Mouse (Mus musculus) granulocyte monocyte progenitor cell, adult 5-6 weeks (primary cell): ENCODE measurements around the gene Lingo3. TPM values are rescaled to one million over a fixed set of nuclear protein-coding genes. Genes with fewer than 3 reads are reported as not detected.

Experiments used
- ATAC-seq: replicated peaks from 2 replicates; pipeline ENCODE4 v1.8.0; 2016; ENCODE audit warnings: mild to moderate bottlenecking, moderate TSS enrichment, inconsistent platforms; ENCODE audit not compliant: poor library complexity, severe bottlenecking
- total RNA-seq, 2 experiments: library from RNA; stranded (forward) in 1 of 2; stranded (reverse) in 1 of 2; fragments of 200-712, 200-1000 nt in 1 of 2; fragments of >200 nt in 1 of 2; fragmentation: Nextera tagmentation in 1 of 2; gene quantifications; 2 replicates each; pipeline ENCODE4 v1.2.3; 2014 to 2017

Gene Lingo3
- total RNA-seq, 2 experiments from 2014 or later: 0.15 TPM; not detected in 1

DNA sequence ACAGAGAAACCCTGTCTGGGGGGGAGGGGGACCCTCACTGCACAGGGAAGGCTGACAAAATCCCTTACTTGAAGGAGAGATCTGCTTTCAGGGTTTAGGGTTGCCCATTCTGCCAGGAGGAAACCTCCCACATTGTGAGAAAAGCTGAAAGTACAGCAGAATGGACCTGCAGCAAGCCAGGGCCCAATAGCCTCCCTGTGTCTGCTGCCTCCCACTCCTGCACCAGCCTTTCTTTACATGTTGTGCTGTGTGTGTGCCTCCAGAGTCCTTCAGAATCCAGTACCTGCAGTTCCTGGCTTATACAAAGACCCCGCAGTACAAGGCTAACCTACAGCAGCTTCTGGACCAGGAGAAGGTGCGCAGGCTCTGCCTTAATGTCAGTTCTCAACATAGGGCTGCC is 59.5 kb downstream of the Lingo3 start:
- ATAC-seq: no peak

Other genes with a start within 250 kb of the Lingo3 start
- gene Scamp4, start 241.2 kb downstream of the Lingo3 start, total RNA-seq (2014; fragmentation: Nextera tagmentation): 40.5 and 72.3 TPM in 2 replicates
- gene Scamp4, start 241.2 kb downstream of the Lingo3 start, total RNA-seq (2017): 10.7 and 11.4 TPM in 2 replicates
- gene Adat3, start 241.2 kb downstream of the Lingo3 start, total RNA-seq (2014; fragmentation: Nextera tagmentation): 0.79 TPM in 1 of 2 replicates, not detected in the other
- gene Adat3, start 241.2 kb downstream of the Lingo3 start, total RNA-seq (2017): 0.34 and 0.67 TPM in 2 replicates
- 3.1 TPM in 1 of 2 replicates, not detected in the other for gene Gm49322, start 238.0 kb downstream of the Lingo3 start, total RNA-seq (2014; fragmentation: Nextera tagmentation)
- 0.39 TPM in 1 of 2 replicates, not detected in the other for gene Gm49322, start 238.0 kb downstream of the Lingo3 start, total RNA-seq (2017)
- gene Csnk1g2, start 221.2 kb downstream of the Lingo3 start, total RNA-seq (2014; fragmentation: Nextera tagmentation): 47.7 and 65.2 TPM in 2 replicates
- gene Csnk1g2, start 221.2 kb downstream of the Lingo3 start, total RNA-seq (2017): 112 and 127 TPM in 2 replicates
- 26.1 and 34.6 TPM in 2 replicates for gene Btbd2, start 187.0 kb downstream of the Lingo3 start, total RNA-seq (2014; fragmentation: Nextera tagmentation)
- 13.3 and 34.8 TPM in 2 replicates for gene Btbd2, start 187.0 kb downstream of the Lingo3 start, total RNA-seq (2017)
- gene Mknk2, start 165.9 kb downstream of the Lingo3 start, total RNA-seq (2014; fragmentation: Nextera tagmentation): 49.2 and 63.3 TPM in 2 replicates
- 37.7 and 58.0 TPM in 2 replicates for gene Mknk2, start 165.9 kb downstream of the Lingo3 start, total RNA-seq (2017)
- gene Mob3a, start 142.1 kb downstream of the Lingo3 start, total RNA-seq (2014; fragmentation: Nextera tagmentation): 34.1 and 37.2 TPM in 2 replicates
- 34.2 and 59.8 TPM in 2 replicates for gene Mob3a, start 142.1 kb downstream of the Lingo3 start, total RNA-seq (2017)
- gene Izumo4, start 141.9 kb downstream of the Lingo3 start, total RNA-seq (2014; fragmentation: Nextera tagmentation): 9.0 and 17.3 TPM in 2 replicates
- gene Izumo4, start 141.9 kb downstream of the Lingo3 start, total RNA-seq (2017): 7.1 and 7.8 TPM in 2 replicates
- gene Ap3d1, start 101.8 kb downstream of the Lingo3 start, total RNA-seq (2014; fragmentation: Nextera tagmentation): 43.2 and 47.8 TPM in 2 replicates
- gene Ap3d1, start 101.8 kb downstream of the Lingo3 start, total RNA-seq (2017): 34.5 and 42.2 TPM in 2 replicates
- 41.6 and 52.6 TPM in 2 replicates for gene Dot1l, start 88.8 kb downstream of the Lingo3 start, total RNA-seq (2014; fragmentation: Nextera tagmentation)
- 9.7 and 13.4 TPM in 2 replicates for gene Dot1l, start 88.8 kb downstream of the Lingo3 start, total RNA-seq (2017)
- 88.0 and 106 TPM in 2 replicates for gene Sf3a2, start 45.8 kb downstream of the Lingo3 start, total RNA-seq (2014; fragmentation: Nextera tagmentation)
- 13.8 and 18.3 TPM in 2 replicates for gene Sf3a2, start 45.8 kb downstream of the Lingo3 start, total RNA-seq (2017)
- gene Plekhj1, start 45.4 kb downstream of the Lingo3 start, total RNA-seq (2014; fragmentation: Nextera tagmentation): 99.1 and 108 TPM in 2 replicates
- 33.0 and 33.7 TPM in 2 replicates for gene Plekhj1, start 45.4 kb downstream of the Lingo3 start, total RNA-seq (2017)
- gene Amh, start 38.8 kb downstream of the Lingo3 start, total RNA-seq (2014; fragmentation: Nextera tagmentation): not detected in 2 replicates
- 0.15 TPM in 1 of 2 replicates, not detected in the other for gene Amh, start 38.8 kb downstream of the Lingo3 start, total RNA-seq (2017)
- not detected in 2 replicates for gene Jsrp1, start 30.5 kb downstream of the Lingo3 start, total RNA-seq (2014; fragmentation: Nextera tagmentation)
- not detected in 2 replicates for gene Jsrp1, start 30.5 kb downstream of the Lingo3 start, total RNA-seq (2017)
- 1,332 and 1,363 TPM in 2 replicates for gene Oaz1, start 17.4 kb downstream of the Lingo3 start, total RNA-seq (2014; fragmentation: Nextera tagmentation)
- 324 and 374 TPM in 2 replicates for gene Oaz1, start 17.4 kb downstream of the Lingo3 start, total RNA-seq (2017)
- 207 and 210 TPM in 2 replicates for gene Lsm7, start 11.2 kb upstream of the Lingo3 start, total RNA-seq (2014; fragmentation: Nextera tagmentation)
- 378 and 439 TPM in 2 replicates for gene Lsm7, start 11.2 kb upstream of the Lingo3 start, total RNA-seq (2017)
- gene Sppl2b, start 11.2 kb upstream of the Lingo3 start, total RNA-seq (2014; fragmentation: Nextera tagmentation): 15.2 and 20.9 TPM in 2 replicates
- 12.2 and 14.1 TPM in 2 replicates for gene Sppl2b, start 11.2 kb upstream of the Lingo3 start, total RNA-seq (2017)
- gene Tmprss9, start 27.8 kb upstream of the Lingo3 start, total RNA-seq (2014; fragmentation: Nextera tagmentation): not detected in 2 replicates
- gene Tmprss9, start 27.8 kb upstream of the Lingo3 start, total RNA-seq (2017): not detected in 2 replicates
- 145 and 158 TPM in 2 replicates for gene Timm13, start 56.9 kb upstream of the Lingo3 start, total RNA-seq (2014; fragmentation: Nextera tagmentation)
- gene Timm13, start 56.9 kb upstream of the Lingo3 start, total RNA-seq (2017): 38.2 and 50.4 TPM in 2 replicates
- 24.9 and 35.1 TPM in 2 replicates for gene Lmnb2, start 74.2 kb upstream of the Lingo3 start, total RNA-seq (2014; fragmentation: Nextera tagmentation)
- 56.2 and 62.8 TPM in 2 replicates for gene Lmnb2, start 74.2 kb upstream of the Lingo3 start, total RNA-seq (2017)
- gene Gadd45b, start 86.0 kb upstream of the Lingo3 start, total RNA-seq (2014; fragmentation: Nextera tagmentation): 20.1 and 21.5 TPM in 2 replicates
- gene Gadd45b, start 86.0 kb upstream of the Lingo3 start, total RNA-seq (2017): 25.6 and 27.6 TPM in 2 replicates
- gene Gng7, start 170.9 kb upstream of the Lingo3 start, total RNA-seq (2014; fragmentation: Nextera tagmentation): 0.30 and 1.5 TPM in 2 replicates
- gene Gng7, start 170.9 kb upstream of the Lingo3 start, total RNA-seq (2017): 0.09 and 0.46 TPM in 2 replicates
- gene Diras1, start 181.6 kb upstream of the Lingo3 start, total RNA-seq (2014; fragmentation: Nextera tagmentation): not detected in 2 replicates
- not detected in 2 replicates for gene Diras1, start 181.6 kb upstream of the Lingo3 start, total RNA-seq (2017)
- 3.1 and 5.9 TPM in 2 replicates for gene Slc39a3, start 193.4 kb upstream of the Lingo3 start, total RNA-seq (2014; fragmentation: Nextera tagmentation)
- 4.3 and 5.3 TPM in 2 replicates for gene Slc39a3, start 193.4 kb upstream of the Lingo3 start, total RNA-seq (2017)
- 33.8 and 47.9 TPM in 2 replicates for gene Sgta, start 216.1 kb upstream of the Lingo3 start, total RNA-seq (2014; fragmentation: Nextera tagmentation)
- gene Sgta, start 216.1 kb upstream of the Lingo3 start, total RNA-seq (2017): 37.5 and 41.7 TPM in 2 replicates
- gene Thop1, start 226.0 kb upstream of the Lingo3 start, total RNA-seq (2014; fragmentation: Nextera tagmentation): 23.3 and 24.4 TPM in 2 replicates
- gene Thop1, start 226.0 kb upstream of the Lingo3 start, total RNA-seq (2017): 24.7 and 26.3 TPM in 2 replicates